In the genomic region with DNA sequence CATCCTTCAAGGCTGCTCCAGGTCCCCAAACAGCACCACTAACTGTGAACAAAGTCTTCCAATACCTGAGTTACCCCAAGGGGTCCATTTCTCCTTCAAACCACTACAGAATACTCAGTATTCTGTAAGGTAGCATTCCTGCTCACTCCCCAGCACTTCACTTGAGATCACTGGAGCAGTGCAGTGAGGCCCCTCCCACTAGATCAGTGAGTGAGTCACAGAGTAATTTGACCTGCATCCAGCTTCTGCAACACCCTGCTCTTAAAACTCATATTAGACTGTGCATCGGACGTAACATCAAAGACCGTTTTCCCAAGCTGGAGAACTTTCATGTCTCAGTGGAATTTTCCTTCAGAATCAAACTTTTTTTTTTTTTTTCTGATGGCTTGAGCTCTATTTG, we compare ENCODE assay signal across 10 mouse cellular contexts.
DNase-seq lines count a peak whose midpoint lies in the region; ATAC-seq lines count a peak whose summit lies in the region.
"Had no signal": no experiment of that assay in that cellular context is flagged by ENCODE, and none has a peak within 500 bp of the region (broad histone marks: within the 10 kb centered on the region; RNA-seq: fewer than 3 reads in every experiment).

No protein-coding gene starts in this region.

- 7% methylated on average over 3 of the region's 3 CpGs for WGBS in kidney, embryonic 14.5 days
- 82% methylated on average over 3 of the region's 3 CpGs for WGBS in midbrain, embryonic 10.5 days
- 72% methylated on average over 3 of the region's 3 CpGs for WGBS in midbrain, embryonic 11.5 days

- no peaks in the 10 kb centered on the region for H3K9me3 ChIP-seq in kidney, embryonic 14.5 days (ENCODE audit: control insufficient read depth, low read length)
- H3K9me3 ChIP-seq in midbrain, embryonic 10.5 days (replicated peaks) = no peaks in the 10 kb centered on the region
- no peaks in the 10 kb centered on the region for H3K9me3 ChIP-seq in midbrain, embryonic 11.5 days (ENCODE audit: control insufficient read depth, low read length)

- no peaks in the 10 kb centered on the region for H3K27me3 ChIP-seq in kidney, embryonic 14.5 days (ENCODE audit: control insufficient read depth, insufficient read depth, low read length)
- H3K27me3 ChIP-seq in midbrain, embryonic 10.5 days (ENCODE audit: low read depth, poor library complexity, severe bottlenecking) = no peaks in the 10 kb centered on the region
- no peaks in the 10 kb centered on the region for H3K27me3 ChIP-seq in midbrain, embryonic 11.5 days (ENCODE audit: control insufficient read depth, insufficient read depth, low read length)

- H3K9ac ChIP-seq in kidney, embryonic 14.5 days (ENCODE audit: low read depth, low read length) = no peak overlapping the region
- no peak overlapping the region for H3K9ac ChIP-seq in midbrain, embryonic 11.5 days (ENCODE audit: low read length)

- H3K4me1 ChIP-seq in kidney, embryonic 14.5 days (ENCODE audit: control insufficient read depth, insufficient read depth, low read length) = no peaks in the 10 kb centered on the region
- no peaks in the 10 kb centered on the region for H3K4me1 ChIP-seq in midbrain, embryonic 10.5 days
- no peaks in the 10 kb centered on the region for H3K4me1 ChIP-seq in midbrain, embryonic 11.5 days (ENCODE audit: control insufficient read depth, insufficient read depth, low read length)

- H3K36me3 ChIP-seq in kidney, embryonic 14.5 days (ENCODE audit: control insufficient read depth, insufficient read depth, low read length) = no peaks in the 10 kb centered on the region
- H3K36me3 ChIP-seq in midbrain, embryonic 10.5 days = no peaks in the 10 kb centered on the region
- no peaks in the 10 kb centered on the region for H3K36me3 ChIP-seq in midbrain, embryonic 11.5 days (ENCODE audit: control insufficient read depth, insufficient read depth, low read length)

- H3K4me2 ChIP-seq in kidney, embryonic 14.5 days (replicated peaks; ENCODE audit: low read depth, low read length) = no peak overlapping the region
- H3K4me2 ChIP-seq in midbrain, embryonic 11.5 days = no peak overlapping the region

- H3K27ac ChIP-seq in kidney, embryonic 14.5 days (ENCODE audit: low read depth, low read length) = no peak overlapping the region
- H3K27ac ChIP-seq in midbrain, embryonic 10.5 days (replicated peaks) = no peak overlapping the region
- no peak overlapping the region for H3K27ac ChIP-seq in midbrain, embryonic 11.5 days (ENCODE audit: low read depth, low read length)

- DNase-seq in embryo, embryonic 10 days (ENCODE audit: low spot score) = peak; percentile 44
- DNase-seq in embryo, embryonic 9.5 days (ENCODE audit: extremely low spot score) = no peak
- peak; percentile 35 for DNase-seq in embryo, embryonic 10.5 days (ENCODE audit: low spot score)
- DNase-seq in lung, postnatal 10 days = peak; percentile 53
- DNase-seq in midbrain, embryonic 10.5 days (ENCODE audit: low spot score) = no peak
- no peak for DNase-seq in cerebellum, adult 18-20 months
- DNase-seq in midbrain, embryonic 11.5 days (ENCODE audit: low spot score, missing footprints) = no peak
- DNase-seq: B cell, adult 2 months; liver had no signal

- peak; percentile 91 for ATAC-seq in kidney, embryonic 14.5 days (ENCODE audit: low FRiP score, low TSS enrichment)
- no peak for ATAC-seq in midbrain, embryonic 11.5 days (ENCODE audit: low FRiP score)

- H3K4me3 ChIP-seq in kidney, embryonic 14.5 days (ENCODE audit: low read length) = no peak overlapping the region
- no peak overlapping the region for H3K4me3 ChIP-seq in midbrain, embryonic 10.5 days
- no peak overlapping the region for H3K4me3 ChIP-seq in midbrain, embryonic 11.5 days (ENCODE audit: low read depth, low read length)

Comparison
In these comparisons a context has a peak if more than half of its experiments do, and no peak if none do; other contexts are left out.
1. DNase-seq: peak in embryo, embryonic 10 days (single experiment), embryo, embryonic 10.5 days (single experiment) and lung, postnatal 10 days (single experiment); none in embryo, embryonic 9.5 days (single experiment), midbrain, embryonic 10.5 days (single experiment), cerebellum, adult 18-20 months (0 of 2) and midbrain, embryonic 11.5 days (single experiment).